Mouse (Mus musculus) forebrain, embryonic 13.5 days (tissue): ENCODE data around the gene Synj2bp. TPM values are rescaled to one million over a fixed set of nuclear protein-coding genes. Genes with fewer than 3 reads are reported as not detected.
A peak's percentile ranks its signal among the peaks of the same experiment; 100 is the strongest.
"Not testable (repeated sequence)": the region's sequence is repeated elsewhere in the genome, so short reads cannot be mapped to it uniquely, and the experiment has no call there.

Experiments used
- ATAC-seq: fragments of 200-750 bp; cut with Nextera tagmentation; 2 replicates; pipeline ENCODE4 v1.8.0; 2017
- H3K27ac ChIP-seq: fragments of 300-500 bp; sonication (generic); 2 replicates; pipeline ENCODE4 v1.5.1; 2015; ENCODE audit warnings: inconsistent platforms, mild to moderate bottlenecking, moderate library complexity
- H3K27me3 ChIP-seq: fragments of 300-500 bp; sonication (generic); 2 replicates; pipeline ENCODE4 v1.6.1; 2015; ENCODE audit warnings: mild to moderate bottlenecking, inconsistent platforms
- H3K36me3 ChIP-seq: fragments of 300-500 bp; sonication (generic); 2 replicates; pipeline ENCODE4 v1.6.1; 2015; ENCODE audit warnings: mild to moderate bottlenecking, inconsistent platforms; ENCODE audit not compliant: poor library complexity, severe bottlenecking
- H3K4me1 ChIP-seq: fragments of 300-500 bp; sonication (generic); 2 replicates; pipeline ENCODE4 v1.6.1; 2015; ENCODE audit warnings: inconsistent platforms
- H3K4me2 ChIP-seq: fragments of 300-500 bp; sonication (generic); 2 replicates; pipeline ENCODE4 v1.6.1; 2015; ENCODE audit warnings: inconsistent platforms, mild to moderate bottlenecking, moderate library complexity
- H3K4me3 ChIP-seq: fragments of 300-500 bp; sonication (generic); 2 replicates; pipeline ENCODE4 v1.5.1; 2015; ENCODE audit warnings: mild to moderate bottlenecking, inconsistent platforms
- H3K9ac ChIP-seq: fragments of 300-500 bp; sonication (generic); 2 replicates; pipeline ENCODE4 v1.6.1; 2015; ENCODE audit warnings: mild to moderate bottlenecking, inconsistent platforms
- H3K9me3 ChIP-seq: fragments of 300-500 bp; sonication (generic); replicated peaks from 2 replicates; pipeline ENCODE4 v1.6.1; 2016; ENCODE audit warnings: inconsistent platforms
- WGBS: fragments of 180-500 bp; shearing (Covaris S2); methylation state at CpG from one replicate; pipeline ENCODE4 v1.1.7; 2015; 5-methylcytosine and 5-hydroxymethylcytosine counted together
- polyA plus RNA-seq: library from polyadenylated mRNA; unstranded; fragments of >200 nt; fragmentation: Nextera tagmentation; extraction: Ambion mirVana; gene quantifications from 2 replicates; pipeline ENCODE4 v1.2.1, GENCODE M21; 2015

Synj2bp gene
- polyA plus RNA-seq, 1 experiment from 2014 or later: 40.5 TPM

DNA sequence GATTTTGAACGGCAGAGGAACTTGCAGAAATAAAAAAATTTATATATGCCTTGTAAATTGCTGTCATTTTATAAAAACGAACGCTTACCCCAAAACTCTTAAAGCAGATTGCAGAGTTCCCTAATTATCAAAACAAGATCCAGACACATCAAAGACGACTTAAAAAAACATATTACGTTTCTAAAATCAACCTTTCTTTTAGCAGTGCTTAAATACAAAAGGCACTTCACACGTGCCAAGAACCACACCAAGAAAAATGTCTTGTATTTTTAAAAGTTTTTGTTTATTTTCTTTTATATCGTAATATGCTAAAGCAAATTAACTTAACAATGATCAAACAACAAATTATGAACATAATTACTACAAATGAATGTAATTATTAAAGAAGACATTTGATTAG is 48.5 kb downstream of the Synj2bp start:
- Histone ChIP-seq H3K9ac (peak overlapping the region; percentile 72), H3K9me3 (no peaks in the 10 kb centered on the region), H3K36me3 (no peaks in the 10 kb centered on the region), H3K27me3 (no peaks in the 10 kb centered on the region), H3K4me1 (0 out of 2 replicates have a peak, but pooled peaks cover 3% of the 10 kb centered on the region), H3K4me3 (peak overlapping the region; percentile 68), H3K4me2 (peak overlapping the region; percentile 59), H3K27ac (no peak overlapping the region)
- 2% methylated on average over 7 of the region's 7 CpGs for WGBS
- no peak for ATAC-seq

DNA sequence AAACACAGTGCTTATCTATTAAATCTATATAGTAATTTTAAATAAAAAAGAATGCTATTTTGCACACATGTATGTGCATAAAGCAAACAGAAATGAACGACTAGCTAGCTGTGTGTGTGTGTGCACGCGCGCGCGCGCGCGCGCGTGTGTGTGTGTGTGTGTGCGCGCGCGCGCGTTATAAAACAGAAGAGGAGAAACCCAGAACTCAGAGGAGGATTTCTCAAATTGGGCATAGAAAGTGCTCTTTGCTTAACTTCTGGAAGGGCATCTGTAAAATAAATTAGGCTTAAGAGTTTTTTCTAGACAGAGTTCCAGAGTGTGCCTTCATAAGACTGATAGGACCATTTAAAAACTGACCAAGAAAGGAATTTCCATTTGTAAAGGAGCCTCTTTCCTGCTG is 49.1 kb downstream of the Synj2bp start:
- no peak for ATAC-seq
- Histone ChIP-seq H3K4me1 (0 out of 2 replicates have a peak, but pooled peaks cover 3% of the 10 kb centered on the region), H3K9me3 (no peaks in the 10 kb centered on the region), H3K27ac (no peak overlapping the region), H3K9ac (peak overlapping the region; percentile 45), H3K27me3 (no peaks in the 10 kb centered on the region), H3K4me2 (peak overlapping the region; percentile 59), H3K36me3 (no peaks in the 10 kb centered on the region), H3K4me3 (peak overlapping the region; percentile 68)
- WGBS: 33% methylated on average over 17 of the region's 17 CpGs

DNA sequence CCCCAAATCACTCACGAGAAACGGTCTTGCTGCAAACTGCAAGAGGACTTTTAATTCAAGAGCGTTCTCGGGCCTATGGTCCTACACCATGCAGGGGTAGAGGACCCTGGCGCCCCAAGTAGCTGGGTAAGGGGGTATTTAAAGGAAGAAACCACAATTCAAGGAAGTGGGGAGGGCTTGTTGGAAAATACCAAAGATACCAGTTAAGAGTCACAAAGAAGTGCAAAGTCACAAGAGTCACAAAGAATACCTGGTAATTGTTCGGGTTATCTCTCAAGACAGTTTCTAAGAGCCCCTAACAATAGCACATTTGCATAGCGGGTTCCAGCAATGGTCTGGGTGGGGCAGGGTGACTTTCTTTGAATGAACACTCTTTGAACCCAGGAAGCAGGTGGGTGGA is 73.7 kb downstream of the Synj2bp start:
- H3K9ac ChIP-seq, H3K9me3 ChIP-seq, H3K36me3 ChIP-seq, H3K4me3 ChIP-seq, H3K4me1 ChIP-seq, H3K27me3 ChIP-seq, H3K27ac ChIP-seq, H3K4me2 ChIP-seq, ATAC-seq: not testable (repeated sequence)
- WGBS: 94% methylated on average over 7 of the region's 7 CpGs

Other genes starting within 250 kb of the Synj2bp start
- gene Slc8a3, start 199.7 kb downstream of the Synj2bp start, polyA plus RNA-seq: 2.0 and 2.2 TPM in 2 replicates
- 0.23 and 0.43 TPM in 2 replicates for gene Gm4787, start 153.4 kb downstream of the Synj2bp start, polyA plus RNA-seq
- gene Adam4, start 111.0 kb downstream of the Synj2bp start, polyA plus RNA-seq: 0.50 and 0.71 TPM in 2 replicates
- 137 and 152 TPM in 2 replicates for gene Cox16, start 47.8 kb downstream of the Synj2bp start, polyA plus RNA-seq
- gene Gm20498, start within 50 bp of the Synj2bp start, polyA plus RNA-seq: 25.8 and 27.8 TPM in 2 replicates
- gene Adam21, start 35.6 kb upstream of the Synj2bp start, polyA plus RNA-seq: 0.38 and 0.59 TPM in 2 replicates
- gene Med6, start 62.1 kb upstream of the Synj2bp start, polyA plus RNA-seq: 67.3 and 67.4 TPM in 2 replicates
- 7.1 and 7.2 TPM in 2 replicates for gene Ttc9, start 98.3 kb upstream of the Synj2bp start, polyA plus RNA-seq
- gene Map3k9, start 248.3 kb upstream of the Synj2bp start, polyA plus RNA-seq: 4.2 and 4.6 TPM in 2 replicates